Mouse (Mus musculus) urinary bladder, postnatal 4 days (tissue): ENCODE measurements around the gene Churc1.

ENCODE experiments used
- DNase-seq, 2 experiments: peaks; one replicate each; pipeline ENCODE4 v3.0.0; 2021 to 2022; ENCODE audit warnings: low spot score in 2 of 2

Churc1 gene

DNA sequence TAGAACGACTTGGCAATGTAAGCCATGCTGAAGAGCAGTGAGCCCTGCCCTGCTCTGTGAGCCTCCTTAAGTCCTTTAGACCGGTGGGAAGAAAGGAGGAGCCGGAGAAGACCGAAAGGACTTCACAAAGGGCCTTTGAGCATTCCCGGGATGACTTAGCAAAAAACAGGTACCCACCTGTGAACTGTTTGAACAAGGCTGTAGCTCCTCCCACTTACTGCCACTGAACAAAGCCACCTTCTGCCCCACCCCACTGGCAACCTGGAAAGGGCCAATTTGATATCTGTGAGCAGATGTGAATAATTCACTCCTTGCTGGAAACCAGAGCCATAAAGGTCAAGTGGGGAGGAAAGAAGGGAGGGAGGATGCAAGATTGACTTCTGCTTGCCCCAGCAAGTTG lies 30.0 kb downstream of the Churc1 start, which contains the start of gene Gpx2:
Gene Gpx2 (minus strand): TSS at position 205 of the 400 bp plus-strand sequence.
- no peak for DNase-seq

DNA sequence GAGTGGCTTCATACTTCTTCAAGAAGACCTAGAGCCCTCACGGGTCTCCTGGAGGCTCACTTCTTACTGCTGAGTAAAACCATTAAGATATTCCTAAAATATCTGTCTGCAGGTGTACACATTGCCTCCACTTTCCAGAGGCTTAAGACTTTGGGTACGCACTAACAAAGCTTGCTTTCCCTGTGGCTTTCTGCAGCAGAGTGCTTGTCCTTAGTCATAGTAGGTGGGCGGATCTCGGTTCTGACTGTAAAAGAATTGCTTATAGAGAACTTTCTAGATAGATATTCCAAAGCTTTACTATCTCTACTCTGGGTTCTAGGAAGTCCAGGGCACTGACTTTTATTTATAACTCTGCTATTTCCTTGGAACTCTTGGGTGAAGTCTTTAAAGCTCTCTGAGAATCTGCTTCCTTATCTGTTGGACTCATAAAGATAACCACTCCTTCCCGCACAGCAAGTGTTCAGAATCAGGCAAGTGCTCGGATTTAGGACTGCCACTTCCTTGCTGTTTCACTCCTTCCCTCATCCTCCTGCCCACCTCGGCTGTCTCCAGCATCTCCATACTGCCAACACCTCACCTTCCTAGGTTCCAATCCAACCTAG lies 31.7 kb downstream of the Churc1 start:
- DNase-seq = no peak

DNA sequence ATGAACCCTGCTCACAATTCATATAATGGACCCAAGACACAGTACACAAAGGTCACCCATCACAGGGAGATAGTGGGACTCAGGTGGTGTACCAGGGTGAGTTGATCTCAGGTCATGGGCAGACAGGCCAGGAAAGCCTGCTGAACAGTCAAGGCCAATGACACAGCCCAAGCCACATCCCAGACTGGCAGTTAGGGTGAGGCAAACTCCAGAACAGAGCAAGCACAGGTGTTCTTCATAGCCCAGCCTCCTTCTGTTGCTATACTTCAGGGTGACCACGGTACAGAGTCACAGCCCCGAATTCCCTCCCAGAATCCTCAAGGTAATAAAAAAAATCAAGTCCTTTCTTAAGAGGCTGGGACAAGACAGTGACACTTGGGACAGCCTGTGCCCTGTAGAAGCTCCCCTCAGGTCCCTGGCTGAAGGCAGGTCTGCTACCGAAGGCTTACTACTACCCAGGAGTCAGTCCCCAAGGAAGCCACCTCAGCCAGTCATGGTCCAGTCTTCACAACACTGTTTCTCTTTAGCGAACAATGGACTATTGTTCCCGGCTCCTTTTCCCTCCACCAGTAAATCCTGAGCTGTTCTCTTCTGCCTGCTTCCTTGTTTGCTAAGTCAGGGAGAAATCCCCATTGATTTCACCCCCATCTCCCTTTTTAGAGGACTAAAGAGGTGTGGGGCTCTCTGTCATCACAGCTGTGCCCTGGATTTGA lies 32.8 kb downstream of the Churc1 start:
- DNase-seq = no peak

DNA sequence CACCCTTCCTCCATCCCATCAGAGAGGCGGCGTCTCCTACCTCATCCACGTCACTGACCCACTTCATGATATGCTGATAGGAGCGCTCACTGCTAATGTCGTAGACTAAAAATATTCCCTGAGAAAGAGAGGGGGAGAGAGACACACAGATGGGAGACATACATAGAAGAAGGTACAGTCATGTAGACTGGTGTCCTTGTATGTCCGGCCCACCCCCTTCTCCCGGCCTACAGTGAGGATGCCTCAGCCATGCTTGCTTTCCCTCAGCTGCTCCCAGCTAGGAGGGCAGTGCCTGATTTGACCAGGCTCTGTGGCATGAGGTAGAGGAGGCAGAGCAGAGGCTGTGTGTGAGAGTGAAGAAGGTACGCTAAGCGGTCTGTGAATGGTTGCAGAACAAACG lies 37.7 kb downstream of the Churc1 start:
- no peak for DNase-seq

DNA sequence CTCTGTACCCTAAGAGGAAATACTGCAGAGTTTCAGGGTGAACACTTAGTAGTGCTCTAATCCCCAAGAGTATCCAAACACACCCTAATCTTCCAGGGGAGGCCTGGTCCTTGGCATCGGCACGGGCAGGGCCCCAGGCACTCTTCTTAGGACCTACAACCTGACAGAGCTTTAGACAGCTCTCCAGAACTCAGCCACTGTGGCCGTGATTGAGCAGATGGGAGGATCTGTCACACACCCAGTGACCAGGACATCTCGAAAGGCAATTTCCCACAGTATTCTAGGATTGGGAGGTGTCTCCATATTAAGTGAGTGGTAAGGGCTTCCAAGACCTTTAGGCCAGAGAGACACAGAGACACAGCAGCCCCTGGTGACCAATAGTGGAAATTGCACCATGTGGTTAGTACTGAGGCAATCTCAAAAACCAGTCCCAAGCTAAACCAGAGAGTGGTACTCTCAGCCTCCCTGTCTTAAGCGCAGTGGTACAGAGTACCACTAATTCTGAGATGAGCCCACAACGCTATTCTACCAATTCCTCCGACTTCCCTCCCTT lies 38.4 kb downstream of the Churc1 start:
- peak in 1 of 2 experiments; percentile 37 for DNase-seq

DNA sequence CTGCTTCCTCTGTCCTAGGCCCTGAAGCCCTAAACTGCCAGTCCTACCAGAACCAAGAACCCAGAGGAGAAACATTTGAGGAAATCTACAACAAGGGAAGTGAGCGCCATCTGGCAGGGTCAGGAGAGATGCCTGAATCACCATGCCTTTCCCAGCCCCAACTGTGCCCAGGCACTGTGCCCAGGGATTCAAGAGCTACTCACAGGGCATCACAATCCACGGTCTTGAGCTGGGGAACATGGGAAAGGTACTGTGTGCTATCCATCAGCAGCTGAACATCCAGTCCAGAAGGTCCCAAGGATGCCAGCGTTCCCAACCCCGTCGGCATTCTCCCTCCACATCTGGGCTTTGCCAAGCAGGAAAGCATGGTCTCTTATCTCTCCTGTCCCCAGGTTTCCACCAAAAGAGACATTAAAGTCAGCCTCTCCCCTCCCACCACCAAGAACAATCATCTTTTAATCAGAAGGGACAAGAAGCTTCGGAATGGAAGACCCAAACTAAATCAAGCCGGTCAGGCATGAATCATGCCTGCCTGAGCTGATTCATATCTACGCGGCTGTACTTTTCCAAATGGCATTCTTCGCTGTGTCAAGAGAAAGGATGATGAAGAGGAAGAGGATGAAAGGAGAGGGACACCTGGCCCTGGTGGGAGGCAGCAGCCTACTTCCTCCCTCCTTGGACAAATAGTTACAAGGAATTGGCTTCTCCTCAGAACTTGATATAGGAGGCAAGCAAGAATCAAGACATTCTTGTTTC lies 39.9 kb downstream of the Churc1 start:
- no peak for DNase-seq

DNA sequence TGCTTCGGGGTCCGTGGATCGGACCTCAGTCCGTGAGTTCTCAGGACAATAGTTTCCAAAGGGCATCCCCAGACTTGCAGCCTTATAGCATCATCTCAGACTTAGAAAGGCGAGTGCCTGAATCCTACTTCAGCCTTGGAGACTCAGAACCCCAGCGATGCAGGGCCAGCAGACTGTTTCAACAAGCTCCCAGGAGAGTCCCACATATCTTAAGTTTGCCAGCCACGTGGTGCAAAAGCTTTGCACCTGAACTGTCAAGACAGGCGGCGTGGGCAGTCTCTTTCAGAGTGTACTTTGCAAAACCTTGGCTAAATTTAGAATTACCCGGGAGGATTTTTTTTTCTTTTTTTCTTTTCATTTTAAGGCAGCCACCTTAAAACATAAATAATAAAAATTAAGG lies 42.5 kb downstream of the Churc1 start:
- DNase-seq = no peak

DNA sequence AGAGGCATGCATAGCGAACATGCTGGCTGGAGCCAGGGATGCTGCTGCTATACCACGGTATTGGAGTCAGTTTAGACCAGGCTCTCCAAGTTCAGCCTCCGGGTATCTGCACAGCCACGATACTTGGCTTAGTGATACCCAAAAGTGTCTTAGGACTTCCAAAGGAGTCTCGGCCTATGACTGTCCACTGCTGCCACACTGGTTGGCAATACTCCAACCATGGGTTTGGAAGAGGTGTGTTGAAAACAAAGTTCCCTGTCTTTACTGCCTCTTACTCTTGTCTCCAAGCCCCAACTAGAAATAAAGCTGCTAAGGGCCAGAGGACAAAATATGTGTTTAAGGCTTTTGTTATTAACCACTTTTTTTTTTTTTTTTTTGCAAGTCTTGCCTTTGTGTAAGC lies 45.2 kb downstream of the Churc1 start:
- no peak for DNase-seq

DNA sequence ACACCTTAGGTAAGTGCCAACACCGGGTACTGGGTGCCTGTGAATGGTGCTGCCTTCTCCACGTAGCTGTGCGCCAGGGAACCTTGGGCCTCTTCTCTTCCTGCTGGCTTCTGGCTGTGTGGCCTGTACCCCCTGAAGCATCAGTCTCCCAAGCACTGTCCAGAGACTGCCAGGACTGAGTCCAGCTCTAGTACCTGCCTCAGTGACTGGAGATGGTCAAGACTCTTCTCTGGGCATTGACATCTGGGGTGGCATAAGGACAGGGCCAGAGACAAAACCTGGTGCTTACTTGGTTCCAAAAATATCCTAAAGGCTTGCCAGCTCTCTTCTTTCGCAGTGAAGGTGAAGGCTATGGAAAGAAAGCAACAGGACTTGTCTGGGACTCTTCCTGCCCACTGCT lies 45.7 kb downstream of the Churc1 start:
- no peak for DNase-seq

DNA sequence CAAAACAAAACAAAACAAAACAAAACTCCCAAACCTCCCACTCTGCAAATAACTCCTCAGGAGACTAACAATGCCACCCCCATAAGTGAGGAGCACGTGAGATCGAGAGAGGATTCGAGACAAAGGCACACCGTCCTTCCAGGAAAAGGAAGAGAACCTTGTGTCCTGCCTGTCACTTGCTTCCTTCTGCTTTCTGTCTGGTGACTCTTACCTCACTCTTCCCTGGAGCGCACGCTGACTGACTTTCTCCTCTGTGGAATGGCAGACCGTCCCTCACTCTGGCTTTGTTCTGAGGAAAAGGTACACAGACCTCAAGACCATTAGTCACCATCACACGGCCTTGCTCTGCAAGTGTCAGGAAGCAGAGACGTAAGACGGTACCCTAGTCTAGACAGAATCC lies 48.2 kb downstream of the Churc1 start:
- DNase-seq = no peak

DNA sequence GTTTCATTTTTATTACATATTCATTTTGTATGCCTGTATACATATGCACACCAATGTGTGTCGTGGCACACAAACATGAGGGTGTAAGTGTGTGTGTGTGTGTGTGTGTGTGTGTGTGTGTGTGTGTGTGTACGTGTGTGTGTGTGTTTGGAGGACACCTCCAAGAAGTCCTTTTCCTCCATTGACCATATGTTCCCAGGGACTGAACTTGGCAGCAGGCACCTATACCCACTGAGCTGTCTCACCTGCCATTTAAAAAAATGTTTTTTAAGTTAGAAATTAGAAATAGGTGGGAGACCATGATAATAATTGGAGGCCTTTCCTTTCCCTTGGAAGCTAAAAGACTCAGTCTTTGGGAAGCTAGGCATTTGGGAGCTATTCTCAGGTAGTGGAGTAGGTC lies 48.8 kb downstream of the Churc1 start:
- no peak for DNase-seq

DNA sequence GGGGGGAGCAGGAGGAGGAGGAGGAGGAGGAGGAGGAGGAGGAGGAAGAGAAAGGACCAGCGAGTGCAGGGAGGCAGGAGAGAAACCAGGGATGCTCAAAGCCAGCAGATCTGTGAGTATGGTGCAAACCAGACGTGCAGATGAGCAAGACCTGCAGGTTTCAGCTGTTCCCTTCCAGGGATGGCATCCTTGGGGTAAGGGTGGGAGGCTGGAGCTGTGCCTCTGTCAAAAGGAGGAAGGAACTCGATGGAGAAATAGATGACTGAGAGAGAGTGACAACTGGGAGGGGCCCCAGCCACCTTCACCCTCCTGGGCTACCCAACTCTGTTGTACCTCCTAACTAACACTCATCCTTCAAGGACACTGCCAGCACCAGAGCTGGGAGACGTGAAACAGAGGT lies 51.4 kb downstream of the Churc1 start:
- DNase-seq = no peak

DNA sequence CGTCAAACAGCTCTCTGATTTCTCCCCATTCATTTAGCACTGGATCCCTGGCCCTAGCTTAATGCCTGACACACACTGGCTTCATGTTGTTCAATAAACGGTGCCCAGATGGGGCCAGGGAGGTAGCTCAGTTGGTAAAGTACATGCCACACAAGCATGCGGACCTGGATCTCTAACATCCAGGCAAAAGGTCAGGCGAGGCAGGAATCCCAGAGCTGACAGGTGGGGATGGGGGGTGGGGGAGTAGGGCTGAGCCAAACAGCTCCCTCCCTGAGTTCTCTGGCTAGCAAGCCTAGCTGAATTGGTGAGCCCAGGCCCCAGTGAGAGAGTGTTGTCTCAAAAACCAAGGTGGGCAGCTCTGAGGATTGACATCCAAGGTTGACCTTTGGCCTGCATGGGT lies 51.8 kb downstream of the Churc1 start:
- no peak for DNase-seq

DNA sequence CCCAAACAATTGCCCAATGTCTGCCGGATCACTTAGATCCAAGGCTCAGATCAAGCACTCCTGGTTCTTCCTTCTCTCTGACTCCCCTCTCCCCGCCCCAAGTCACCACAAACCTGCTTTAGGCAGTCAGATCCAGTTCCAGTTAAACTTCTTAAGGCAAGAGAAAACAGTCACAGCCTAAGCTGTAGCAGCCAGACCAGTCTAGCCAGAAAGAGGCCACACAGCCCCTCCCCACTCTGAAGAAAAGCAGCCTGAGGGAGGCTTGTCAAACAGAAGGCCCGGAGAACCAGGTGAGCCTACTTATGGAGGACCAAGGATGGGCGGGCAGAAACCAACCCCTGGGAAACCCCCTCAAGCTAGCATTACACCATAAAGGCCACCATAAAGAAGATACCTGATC lies 52.8 kb downstream of the Churc1 start:
- DNase-seq = peak in 1 of 2 experiments; percentile 27

DNA sequence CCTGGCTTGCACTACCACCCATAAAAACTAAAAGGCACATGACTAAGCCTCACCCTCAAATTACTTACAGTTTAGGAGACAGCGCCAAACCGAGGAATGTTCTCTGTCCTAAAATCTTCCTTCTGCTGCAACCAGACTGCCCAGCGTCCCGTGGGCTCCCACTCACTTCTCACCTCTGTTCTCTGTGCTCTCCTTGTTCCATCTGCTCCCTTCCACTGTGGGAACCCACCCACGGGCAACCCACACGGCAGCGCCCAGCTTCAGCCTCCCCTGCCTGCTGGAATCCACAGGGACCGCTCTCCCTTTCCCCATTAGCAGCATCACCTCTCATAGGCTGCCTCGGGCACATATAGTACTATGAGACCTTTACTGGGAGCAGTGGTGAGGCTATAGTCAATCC lies 53.6 kb downstream of the Churc1 start:
- DNase-seq = no peak

DNA sequence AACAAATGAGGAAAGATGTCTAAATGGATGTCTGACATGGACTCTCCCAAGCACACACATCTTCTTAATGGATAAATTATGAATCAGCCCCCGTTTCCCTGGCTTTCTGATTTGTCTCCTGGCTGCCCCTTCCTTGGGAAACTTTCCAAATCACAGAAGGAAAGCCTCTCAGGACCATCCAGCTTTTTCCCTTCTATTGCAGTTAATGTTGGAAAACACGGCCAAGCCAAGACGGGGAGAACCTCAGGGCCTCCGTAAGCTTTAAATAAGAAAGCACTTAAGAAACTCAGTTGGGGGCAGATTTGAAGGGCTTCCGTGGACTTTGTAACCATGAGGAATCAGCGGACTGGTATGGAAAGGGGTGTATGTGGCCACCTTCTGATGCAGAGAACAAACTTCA lies 54.5 kb downstream of the Churc1 start:
- no peak for DNase-seq

DNA sequence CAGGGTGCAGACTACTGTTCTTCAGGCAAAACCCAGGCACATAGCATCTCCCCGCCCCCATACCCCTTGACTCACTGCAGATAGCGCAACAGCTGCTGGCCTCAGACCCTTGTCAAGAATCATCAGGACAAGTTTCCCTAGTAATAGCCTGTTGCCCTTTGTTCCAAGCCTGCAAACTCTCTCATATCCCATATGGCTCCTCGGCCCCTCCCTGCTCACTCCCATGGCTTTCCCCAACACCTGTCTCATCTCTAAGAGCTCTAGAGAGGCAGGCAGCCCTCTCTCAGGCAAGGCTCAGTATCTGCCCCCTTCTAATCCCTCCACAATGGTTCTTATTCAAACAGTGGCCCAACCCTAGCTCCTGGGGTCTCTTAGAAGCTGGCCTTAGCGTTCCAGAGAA lies 55.3 kb downstream of the Churc1 start:
- DNase-seq = no peak

DNA sequence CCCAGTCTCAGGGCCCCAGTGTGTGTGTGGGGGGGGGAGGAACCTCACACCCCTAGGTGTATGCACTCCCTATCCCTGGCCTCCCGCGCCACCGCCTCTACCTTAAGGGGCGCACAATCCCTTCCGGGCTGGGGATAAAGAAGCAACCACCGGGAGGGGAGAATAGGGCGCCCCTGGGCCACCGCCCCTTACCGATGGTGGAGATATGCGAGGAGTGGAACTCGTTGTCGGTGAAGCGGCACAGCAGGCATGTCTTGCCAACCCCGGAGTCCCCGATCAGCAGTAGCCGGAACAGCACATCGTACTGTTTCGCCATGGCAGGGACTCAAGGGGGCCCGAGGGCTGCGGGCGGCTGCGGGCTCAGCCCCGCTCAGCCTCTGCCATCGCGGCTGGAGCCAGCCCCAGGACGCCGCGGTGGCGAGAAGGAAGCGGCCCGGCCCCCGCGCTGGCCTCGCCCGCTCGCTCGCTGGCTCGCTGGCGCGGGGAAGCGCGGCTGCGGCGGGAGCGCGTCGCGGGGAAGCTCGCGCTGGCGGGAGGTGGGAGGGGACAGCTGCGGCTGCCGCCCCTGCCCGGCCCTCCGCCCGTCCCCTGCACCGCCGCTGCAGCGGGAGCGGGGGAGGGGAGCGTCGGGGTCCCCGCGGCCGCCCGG lies 56.8 kb downstream of the Churc1 start:
- DNase-seq = peak in 1 of 2 experiments; percentile 32

DNA sequence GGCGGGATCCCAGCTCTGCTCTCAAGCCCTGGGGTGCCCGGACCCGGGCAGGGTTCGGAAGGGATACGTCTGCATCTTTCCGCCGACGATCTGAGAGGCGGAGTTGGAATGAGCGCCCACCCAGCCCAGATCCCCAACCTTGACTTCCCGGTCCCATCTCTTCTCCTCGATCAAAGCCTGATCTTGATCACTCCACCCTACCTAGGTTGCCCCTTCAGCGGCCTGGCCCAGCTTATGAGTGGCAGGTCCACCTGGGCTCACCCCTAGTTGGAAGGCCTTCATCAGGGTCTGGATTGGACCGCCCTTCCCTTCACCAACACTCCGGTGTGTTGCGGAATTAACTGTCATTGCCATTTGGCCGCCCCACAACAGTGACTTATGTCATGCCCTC lies 57.3 kb downstream of the Churc1 start, which contains the start of gene Rab15:
Gene Rab15 (minus strand): TSS at position 258 of the 391 bp plus-strand sequence.
- no peak for DNase-seq

DNA sequence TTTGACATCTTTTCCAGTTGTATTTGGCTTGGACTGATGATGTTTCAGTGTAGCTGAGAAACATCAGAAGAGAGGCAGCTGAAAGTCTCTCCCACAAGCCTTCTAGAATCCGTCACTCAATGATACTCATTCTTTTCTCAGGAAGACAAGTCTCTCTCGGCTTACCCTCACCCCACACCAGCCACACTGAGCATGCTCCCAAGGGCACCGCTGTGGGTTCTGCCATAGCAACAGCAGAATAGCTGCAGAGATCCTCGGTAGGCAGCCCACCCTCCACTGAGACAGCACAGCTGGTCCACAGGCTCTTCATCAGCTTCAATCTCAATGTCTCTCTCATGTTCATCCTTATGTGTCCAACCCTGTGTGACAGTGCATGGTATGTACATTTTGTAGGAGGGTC lies 59.9 kb downstream of the Churc1 start:
- DNase-seq = no peak

DNA sequence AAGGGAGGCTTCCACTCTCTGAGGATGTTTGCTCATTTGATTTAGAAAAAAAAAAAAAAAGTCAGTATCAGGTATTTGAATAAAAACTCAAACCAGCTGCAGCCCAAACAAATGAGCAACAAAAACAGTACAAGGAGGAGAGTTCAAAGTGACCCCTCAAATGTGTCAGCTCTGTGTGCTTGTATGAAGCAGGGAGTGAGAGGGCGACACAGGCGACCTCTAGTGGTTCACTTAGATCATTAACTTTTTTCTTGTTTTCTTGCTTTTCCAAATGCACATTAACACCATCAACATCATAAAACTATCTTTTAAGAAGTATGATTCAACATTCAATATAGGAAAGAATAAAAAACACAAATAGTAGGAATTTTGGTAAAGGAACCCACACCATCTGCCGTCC lies 67.4 kb downstream of the Churc1 start:
- DNase-seq = no peak
